Mouse (Mus musculus) neural tube, embryonic 15.5 days (tissue): Measurements from ENCODE around the gene Smc1a. TPM values are rescaled to one million over a fixed set of nuclear protein-coding genes. Genes with fewer than 3 reads are reported as not detected.
"Not testable (repeated sequence)": the region's sequence is repeated elsewhere in the genome, so short reads cannot be mapped to it uniquely, and the experiment has no call there.

ENCODE experiments used
- ATAC-seq: fragments of 200-750 bp; cut with Nextera tagmentation; 2 replicates; pipeline ENCODE4 v1.8.0; 2017; ENCODE audit warnings: mild to moderate bottlenecking, moderate TSS enrichment, moderate library complexity; ENCODE audit not compliant: low FRiP score
- H3K27ac ChIP-seq: fragments of 300-500 bp; sonication (generic); replicated peaks from 2 replicates; pipeline ENCODE4 v1.5.1; 2015; ENCODE audit warnings: mild to moderate bottlenecking, inconsistent platforms
- H3K27me3 ChIP-seq: fragments of 300-500 bp; sonication (generic); replicated peaks from 2 replicates; pipeline ENCODE4 v1.6.1; 2015; ENCODE audit warnings: inconsistent platforms
- H3K36me3 ChIP-seq: fragments of 300-500 bp; sonication (generic); 2 replicates; pipeline ENCODE4 v1.6.1; 2015; ENCODE audit warnings: inconsistent platforms
- H3K4me1 ChIP-seq: fragments of 300-500 bp; sonication (generic); 2 replicates; pipeline ENCODE4 v1.6.1; 2015; ENCODE audit warnings: inconsistent platforms
- H3K4me2 ChIP-seq: fragments of 300-500 bp; sonication (generic); 2 replicates; pipeline ENCODE4 v1.6.1; 2015; ENCODE audit warnings: inconsistent platforms, mild to moderate bottlenecking, moderate library complexity
- H3K4me3 ChIP-seq: fragments of 300-500 bp; sonication (generic); replicated peaks from 2 replicates; pipeline ENCODE4 v1.5.1; 2015; ENCODE audit warnings: mild to moderate bottlenecking, inconsistent platforms
- H3K9ac ChIP-seq: fragments of 300-500 bp; sonication (generic); replicated peaks from 2 replicates; pipeline ENCODE4 v1.6.1; 2015; ENCODE audit warnings: mild to moderate bottlenecking, inconsistent platforms
- H3K9me3 ChIP-seq: fragments of 300-500 bp; sonication (generic); replicated peaks from 2 replicates; pipeline ENCODE4 v1.6.1; 2016; ENCODE audit warnings: inconsistent platforms
- WGBS: fragments of 180-500 bp; shearing (Covaris S2); methylation state at CpG from one replicate; pipeline ENCODE4 v1.1.7; 2015; ENCODE audit warnings: mixed read lengths; 5-methylcytosine and 5-hydroxymethylcytosine counted together
- polyA plus RNA-seq: library from polyadenylated mRNA; unstranded; fragments of >200 nt; fragmentation: Nextera tagmentation; extraction: Ambion mirVana; gene quantifications from 2 replicates; pipeline ENCODE4 v1.2.1, GENCODE M21; 2015

The Smc1a gene
- polyA plus RNA-seq, 1 experiment from 2014 or later, result 69.5 TPM

- H3K4me2 ChIP-seq, result no peak overlapping the region
- no peaks in the 10 kb centered on the region for H3K4me1 ChIP-seq
- H3K9ac ChIP-seq, result no peak overlapping the region
- 0 out of 2 replicates have a peak, but pooled peaks cover 5% of the 10 kb centered on the region for H3K36me3 ChIP-seq
- ATAC-seq, result no peak
- no peaks in the 10 kb centered on the region for H3K9me3 ChIP-seq
- no peak overlapping the region for H3K4me3 ChIP-seq
- H3K27ac ChIP-seq, result no peak overlapping the region
- peaks cover 35% of the 10 kb centered on the region for H3K27me3 ChIP-seq
Measured at GRCm38 (mm10) chrX:152047230-152047629, 31.0 kb downstream of the Smc1a start.

GRCm38 (mm10) chrX:152052546-152052945 lies 36.3 kb downstream of the Smc1a start:
- no peak overlapping the region for H3K4me2 ChIP-seq
- peaks cover 31% of the 10 kb centered on the region for H3K27me3 ChIP-seq
- no peak overlapping the region for H3K27ac ChIP-seq
- 0 out of 2 replicates have a peak, but pooled peaks cover 3% of the 10 kb centered on the region for H3K36me3 ChIP-seq
- ATAC-seq, result no peak
- no peaks in the 10 kb centered on the region for H3K9me3 ChIP-seq
- 84% methylated on average over 3 of the region's 3 CpGs for WGBS
- H3K4me1 ChIP-seq, result no peaks in the 10 kb centered on the region
- no peak overlapping the region for H3K9ac ChIP-seq
- no peak overlapping the region for H3K4me3 ChIP-seq

GRCm38 (mm10) chrX:152054094-152054493 lies 37.9 kb downstream of the Smc1a start:
- no peak for ATAC-seq
- Histone ChIP-seq H3K36me3 (peaks cover 1% of the 10 kb centered on the region; the same call in 1 of the 2 replicates), H3K4me2 (no peak overlapping the region), H3K9ac (no peak overlapping the region), H3K4me1 (no peaks in the 10 kb centered on the region), H3K9me3 (no peaks in the 10 kb centered on the region), H3K27ac (no peak overlapping the region), H3K4me3 (no peak overlapping the region), H3K27me3 (peaks cover 34% of the 10 kb centered on the region)
- WGBS, result 94% methylated on average over 1 of the region's 1 CpGs

- 80% methylated on average over 2 of the region's 2 CpGs for WGBS
- no peak for ATAC-seq
- H3K27me3 ChIP-seq, result peaks cover 46% of the 10 kb centered on the region
Measured at GRCm38 (mm10) chrX:152065674-152066073, 49.4 kb downstream of the Smc1a start.

GRCm38 (mm10) chrX:152067789-152068188 lies 51.6 kb downstream of the Smc1a start:
- 64% methylated on average over 1 of the region's 1 CpGs for WGBS
- Histone ChIP-seq H3K27ac (no peak overlapping the region), H3K36me3 (0 out of 2 replicates have a peak, but pooled peaks cover 3% of the 10 kb centered on the region), H3K27me3 (peaks cover 39% of the 10 kb centered on the region), H3K9ac (no peak overlapping the region), H3K4me3 (no peak overlapping the region), H3K4me1 (no peaks in the 10 kb centered on the region), H3K9me3 (no peaks in the 10 kb centered on the region), H3K4me2 (no peak overlapping the region)
- ATAC-seq, result no peak

More at GRCm38 (mm10) chrX:152065674-152066073, 49.4 kb downstream of the Smc1a start:
- H3K4me2 ChIP-seq, result no peak overlapping the region
- no peak overlapping the region for H3K4me3 ChIP-seq
- H3K4me1 ChIP-seq, result no peaks in the 10 kb centered on the region
- no peak overlapping the region for H3K9ac ChIP-seq
- H3K27ac ChIP-seq, result no peak overlapping the region
- no peaks in the 10 kb centered on the region for H3K9me3 ChIP-seq
- peaks cover 11% of the 10 kb centered on the region for H3K36me3 ChIP-seq

DNA sequence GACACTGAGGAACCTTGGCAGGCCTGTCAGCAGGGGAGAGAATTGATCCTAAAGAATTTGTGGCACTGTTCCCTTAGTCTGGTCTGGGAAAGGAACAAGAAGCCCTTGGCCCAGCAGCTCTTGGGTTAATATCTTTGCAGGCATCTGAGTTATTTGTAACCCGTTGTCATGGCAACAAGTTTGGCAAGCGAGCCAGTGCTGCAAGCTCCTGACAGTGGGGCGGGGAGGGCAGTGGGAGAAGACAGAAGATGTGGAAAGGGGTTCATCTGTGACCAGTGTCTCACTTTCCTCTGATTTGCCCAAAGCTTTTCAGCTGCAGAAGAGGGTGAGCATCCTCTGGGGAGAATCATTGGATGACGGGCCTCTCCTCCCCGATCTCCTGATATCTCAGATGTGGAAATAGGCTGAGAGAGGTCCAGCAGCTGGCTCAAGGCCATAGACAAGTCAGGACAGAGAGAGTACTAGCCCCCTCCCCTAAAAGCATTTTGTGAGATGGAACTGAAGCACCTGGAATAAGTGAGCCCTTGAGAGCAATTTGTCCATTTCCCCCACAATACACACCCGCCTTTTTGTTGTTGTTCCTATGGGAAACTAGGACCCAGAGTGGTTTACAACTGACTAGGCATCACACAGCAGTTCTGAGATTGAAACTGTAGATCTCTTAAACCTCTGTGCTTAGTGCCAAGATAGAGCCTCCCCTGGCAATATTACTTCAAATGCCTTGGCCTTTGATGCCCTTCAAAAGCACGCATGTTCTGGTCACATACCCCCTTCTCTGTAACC lies 73.8 kb downstream of the Smc1a start:
- peak; percentile 84 for ATAC-seq
- 33% methylated on average over 7 of the region's 7 CpGs for WGBS
- H3K27ac ChIP-seq, H3K36me3 ChIP-seq, H3K4me1 ChIP-seq, H3K4me3 ChIP-seq, H3K9me3 ChIP-seq, H3K9ac ChIP-seq: not testable (repeated sequence)
- H3K27me3 ChIP-seq, result peaks cover 57% of the 10 kb centered on the region
- peak overlapping the region; percentile 26; the same call in 1 of the 2 replicates for H3K4me2 ChIP-seq

DNA sequence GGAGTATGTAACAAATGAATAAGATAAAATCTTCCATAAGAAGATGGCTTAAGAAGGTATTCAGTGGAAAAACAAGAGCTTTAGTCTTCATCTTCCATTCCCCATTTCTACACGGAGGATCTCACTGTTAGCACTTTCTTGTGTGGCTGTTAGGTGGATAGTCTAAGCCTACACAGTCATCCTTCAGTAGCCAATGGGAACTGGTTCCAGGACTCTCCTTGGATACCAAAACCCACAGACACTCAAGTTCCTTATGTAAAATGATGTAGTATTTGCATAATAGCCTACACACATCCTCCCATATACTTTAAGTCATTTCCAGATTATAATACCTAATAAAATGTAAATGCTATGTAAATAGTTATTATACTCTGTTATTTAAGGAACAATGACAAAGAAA lies 81.3 kb downstream of the Smc1a start:
- H3K4me3 ChIP-seq, result no peak overlapping the region
- no peaks in the 10 kb centered on the region for H3K9me3 ChIP-seq
- no peak overlapping the region for H3K27ac ChIP-seq
- peaks cover 43% of the 10 kb centered on the region for H3K27me3 ChIP-seq
- WGBS, result 60% methylated on average over 1 of the region's 1 CpGs
- H3K9ac ChIP-seq, result no peak overlapping the region
- no peak overlapping the region for H3K4me2 ChIP-seq
- no peak for ATAC-seq
- H3K4me1 ChIP-seq, result no peaks in the 10 kb centered on the region
- H3K36me3 ChIP-seq, result no peaks in the 10 kb centered on the region

Other genes starting within 250 kb of the Smc1a start
- 46.8 and 50.9 TPM in 2 replicates for gene Huwe1, start 215.6 kb upstream of the Smc1a start, polyA plus RNA-seq
- gene Hsd17b10, start 14.6 kb upstream of the Smc1a start, polyA plus RNA-seq, result 123 and 138 TPM in 2 replicates
- 1.4 and 1.8 TPM in 2 replicates for gene Ribc1, start 133 bp upstream of the Smc1a start, polyA plus RNA-seq
- gene Iqsec2, start 127.8 kb downstream of the Smc1a start, polyA plus RNA-seq, result 7.0 and 9.2 TPM in 2 replicates
- 27.3 and 29.4 TPM in 2 replicates for gene Kdm5c, start 216.6 kb downstream of the Smc1a start, polyA plus RNA-seq